Mouse (Mus musculus) thymus, postnatal 10 days (tissue): ENCODE results near the gene Samd4.
A peak's percentile ranks its signal among the peaks of the same experiment; 100 is the strongest.

ENCODE experiments used
- DNase-seq, 2 experiments: peaks; one replicate each; pipeline ENCODE4 v3.0.0; 2021; ENCODE audit warnings: low spot score in 2 of 2

Samd4 gene

DNA sequence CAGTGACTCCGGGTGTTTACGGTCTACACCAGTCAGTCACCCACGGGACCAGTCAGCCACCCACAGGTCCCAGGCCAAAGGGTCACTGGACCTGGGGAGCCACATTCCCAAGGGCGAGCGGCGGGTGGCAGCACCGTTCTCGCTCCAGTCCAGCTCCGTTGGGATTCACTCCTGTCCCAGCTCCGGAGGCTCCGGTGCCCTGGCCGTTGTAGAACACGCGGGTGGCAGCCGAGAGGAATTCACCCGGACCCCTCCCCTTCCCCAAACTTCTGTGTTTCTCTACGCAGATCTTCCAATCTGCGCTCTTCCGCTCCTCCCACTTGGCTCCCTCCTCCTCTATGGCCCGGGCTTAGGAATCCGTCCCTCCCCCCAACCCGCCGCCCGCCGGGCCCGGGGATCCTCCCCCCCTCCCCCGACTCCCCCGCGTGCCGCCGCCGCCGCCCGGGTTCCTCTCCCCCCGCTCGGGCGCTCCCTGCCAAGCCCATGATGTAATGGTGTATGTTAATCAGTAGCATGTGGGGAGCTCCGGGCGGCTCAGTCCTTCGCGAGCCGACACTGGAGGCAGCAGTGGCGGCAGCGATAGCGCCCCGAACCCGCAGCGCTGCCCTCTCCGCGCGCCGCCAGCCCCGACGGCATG is at the start of gene Samd4:
Samd4 (plus strand) TSS at position 424 of the 637 bp plus-strand sequence.
- DNase-seq = peak; percentile 5 to 11

DNA sequence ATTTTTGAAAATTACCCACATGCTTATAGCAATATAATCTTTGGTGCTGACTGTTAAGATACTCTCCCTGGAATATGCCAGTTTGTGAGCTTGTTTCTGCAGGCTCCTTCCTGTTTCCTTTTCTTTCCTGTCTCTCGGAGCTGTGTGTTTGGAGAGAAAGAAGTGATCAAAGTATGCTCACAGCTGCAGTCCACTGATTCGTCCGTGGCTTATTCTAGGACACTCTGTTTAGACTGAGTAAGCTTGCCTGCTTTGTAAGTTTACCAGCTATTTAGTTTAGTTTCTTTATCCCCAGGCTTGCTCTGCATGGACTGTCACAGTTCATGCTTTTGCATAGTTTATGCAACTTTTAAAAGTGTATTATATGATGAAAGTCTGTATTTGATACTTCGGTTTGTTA is 43.3 kb upstream of the Samd4 start:
- DNase-seq = no peak

DNA sequence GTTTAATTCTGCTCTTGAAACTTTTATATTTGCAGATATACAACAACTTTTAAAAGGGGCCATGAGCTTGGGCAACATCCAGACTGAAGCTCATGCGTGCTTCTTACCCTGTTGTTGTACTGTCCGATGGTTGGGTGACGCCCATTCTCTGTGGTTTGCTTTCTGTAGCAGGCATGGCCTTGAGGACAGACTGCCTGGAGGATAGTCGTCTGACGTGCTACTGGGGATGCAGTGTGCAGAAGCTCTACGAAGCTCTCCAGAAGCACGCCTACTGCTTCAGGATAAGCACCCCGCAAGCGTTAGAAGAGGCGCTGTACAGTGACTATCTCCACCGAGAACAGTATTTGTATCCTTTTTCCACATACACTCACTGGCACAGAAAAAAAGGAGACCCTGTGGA is 36.9 kb upstream of the Samd4 start:
- no peak for DNase-seq

DNA sequence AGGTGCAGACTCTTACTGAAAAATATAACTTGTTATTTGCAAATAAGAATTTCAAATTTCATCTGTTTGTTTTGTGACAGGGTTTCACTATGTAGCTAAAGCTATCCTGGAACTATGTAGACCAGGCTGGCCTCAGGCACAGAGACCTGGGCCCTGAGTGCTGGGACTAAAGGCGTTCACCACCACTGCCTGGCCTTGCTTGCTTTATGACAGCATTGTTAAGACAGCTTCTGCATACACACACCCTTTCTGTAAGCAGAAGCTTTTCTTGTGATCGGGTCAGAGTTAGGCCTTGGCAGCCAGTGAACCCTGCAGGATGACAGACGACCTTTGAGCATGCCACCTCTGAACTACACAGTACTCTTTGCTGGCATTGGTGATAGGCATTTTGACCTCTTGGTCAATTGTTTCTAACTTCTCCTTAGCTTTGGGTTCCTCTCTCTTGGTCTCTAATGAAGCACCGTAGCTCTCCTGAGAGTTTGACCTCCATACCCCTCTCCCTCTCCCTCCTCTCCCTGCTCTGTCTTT is 34.5 kb upstream of the Samd4 start:
- DNase-seq = no peak

DNA sequence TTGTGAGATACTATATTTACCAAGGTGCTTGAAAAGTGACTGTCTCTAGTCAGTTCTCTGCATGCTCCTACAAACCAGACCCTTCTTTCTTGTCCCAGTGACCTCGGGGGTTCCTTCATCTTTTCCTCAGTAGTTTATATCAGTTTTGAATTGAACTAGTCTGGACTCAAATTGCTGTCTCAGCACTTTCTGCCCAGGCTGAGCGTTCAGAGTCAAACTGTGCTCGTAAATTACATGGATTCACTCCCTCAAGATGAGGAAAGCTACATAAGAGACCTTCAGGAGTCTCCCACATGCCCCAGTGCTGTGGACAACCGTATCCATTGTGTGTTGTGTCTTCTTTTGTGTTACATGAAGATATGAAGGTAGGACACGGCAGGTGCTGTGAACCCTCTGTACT is 33.9 kb upstream of the Samd4 start:
- DNase-seq = no peak

DNA sequence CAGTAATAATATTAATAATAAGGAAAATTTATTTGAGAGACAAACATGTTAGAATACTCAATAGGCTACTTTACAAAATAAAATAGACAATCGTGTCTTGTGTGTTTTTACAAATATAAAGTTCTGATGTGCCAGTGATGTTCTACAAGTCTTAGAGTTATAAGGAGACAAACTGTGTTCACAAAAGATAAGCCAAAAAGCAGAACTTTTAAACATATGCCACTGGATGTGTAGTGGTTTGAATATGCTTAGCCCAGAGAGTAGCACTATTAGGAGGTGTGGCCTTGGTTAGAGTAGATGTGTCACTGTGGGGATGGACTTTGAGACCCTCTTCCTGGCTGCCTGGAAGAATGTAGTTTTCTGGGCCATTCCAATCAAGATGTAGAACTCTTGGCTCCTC is 32.9 kb upstream of the Samd4 start:
- no peak for DNase-seq

DNA sequence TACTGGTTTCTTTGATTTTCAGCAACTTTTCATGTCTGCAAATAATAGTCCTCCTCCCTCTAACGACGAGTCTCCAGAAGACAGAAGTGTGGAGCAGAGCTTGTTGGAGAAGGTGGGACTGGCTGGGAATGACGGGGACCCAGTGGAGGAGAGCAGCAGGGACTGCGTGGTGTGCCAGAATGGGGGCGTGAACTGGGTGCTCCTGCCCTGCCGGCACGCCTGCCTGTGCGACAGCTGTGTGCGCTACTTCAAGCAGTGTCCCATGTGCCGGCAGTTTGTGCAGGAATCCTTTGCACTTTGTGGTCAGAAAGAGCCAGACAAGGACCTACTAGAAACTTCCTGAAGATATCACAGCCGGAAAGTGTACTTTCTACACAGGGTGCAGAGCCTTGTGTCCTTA is 29.0 kb upstream of the Samd4 start:
- no peak for DNase-seq

DNA sequence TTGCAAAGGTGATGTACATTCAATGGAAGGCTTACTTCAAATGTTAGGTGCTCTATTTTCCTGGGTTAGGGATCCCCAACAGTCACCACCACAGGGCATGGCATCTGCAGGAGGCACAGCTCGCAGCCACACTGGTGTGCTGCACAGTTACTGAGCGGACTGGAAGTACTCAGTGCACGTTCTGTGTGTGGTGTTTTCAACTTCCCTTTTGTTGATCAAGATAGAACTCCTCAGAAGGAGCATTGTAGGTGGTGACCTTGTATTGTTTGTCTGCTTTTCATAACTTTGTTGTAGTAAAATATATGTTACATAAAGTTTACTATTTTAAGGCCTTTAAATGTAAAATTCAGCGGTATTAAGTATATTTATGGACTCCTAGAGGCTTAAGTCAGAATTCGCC is 19.7 kb upstream of the Samd4 start:
- no peak for DNase-seq

DNA sequence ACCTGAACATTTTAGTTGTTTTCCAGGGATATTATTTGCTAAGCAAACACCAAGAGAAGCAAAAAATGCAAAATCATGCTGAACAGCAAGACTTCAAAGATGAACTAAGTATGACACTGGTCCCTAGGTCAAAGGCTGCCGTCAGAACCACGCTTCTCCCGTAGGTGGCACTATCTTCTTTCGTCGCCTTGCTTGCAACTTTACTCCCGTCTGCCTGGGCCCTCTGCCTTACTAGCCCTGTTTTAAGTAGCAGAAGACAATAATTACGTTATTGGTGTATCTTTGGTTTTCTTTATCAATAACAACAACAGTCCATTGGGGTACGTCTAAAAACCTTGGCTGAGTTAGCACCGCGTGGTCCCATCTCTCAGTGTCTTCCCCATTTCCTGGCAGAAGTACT is 1.7 kb upstream of the Samd4 start:
- peak; percentile 25 to 61 for DNase-seq

DNA sequence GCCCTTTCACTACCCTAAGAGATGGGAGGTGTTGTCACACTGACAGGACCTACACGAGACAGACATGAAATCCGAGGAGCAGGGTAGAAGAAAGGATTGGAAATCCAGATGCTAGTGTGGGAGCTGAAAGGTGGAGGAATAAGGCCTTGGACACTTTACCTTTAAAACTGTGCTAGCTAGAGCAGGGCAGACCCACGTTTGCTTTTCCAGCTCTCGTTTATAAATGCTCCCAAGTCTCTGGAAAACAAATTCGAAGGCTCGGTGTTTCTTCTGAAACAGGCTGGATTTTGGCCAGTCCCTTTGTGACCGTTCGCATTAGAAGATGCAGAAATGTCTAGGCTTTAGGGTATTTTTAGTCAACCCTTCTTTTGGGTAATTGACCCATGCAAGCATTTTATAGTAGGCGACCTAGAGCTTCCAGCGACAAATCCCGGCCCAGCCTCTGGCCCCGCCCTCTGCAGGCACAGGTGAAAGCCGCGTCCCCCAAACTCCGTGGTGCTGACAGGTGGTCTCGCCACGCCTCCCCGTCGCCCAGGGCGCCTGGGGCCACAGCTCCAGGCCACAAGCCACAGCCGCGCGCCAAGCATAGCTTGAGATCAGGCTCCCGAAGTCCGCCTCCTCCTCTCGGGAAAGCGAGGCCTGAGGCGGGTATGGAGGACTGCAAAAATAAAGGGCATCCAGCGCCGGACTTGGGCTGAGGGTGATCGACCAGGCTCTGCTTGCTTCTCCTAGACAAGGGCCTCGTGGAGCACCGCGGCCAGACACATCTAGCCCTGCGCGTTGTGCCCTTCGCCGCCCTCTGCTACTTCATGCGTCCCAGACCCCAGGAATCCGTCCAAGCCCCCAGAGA is 848 bp upstream of the Samd4 start:
- no peak for DNase-seq

DNA sequence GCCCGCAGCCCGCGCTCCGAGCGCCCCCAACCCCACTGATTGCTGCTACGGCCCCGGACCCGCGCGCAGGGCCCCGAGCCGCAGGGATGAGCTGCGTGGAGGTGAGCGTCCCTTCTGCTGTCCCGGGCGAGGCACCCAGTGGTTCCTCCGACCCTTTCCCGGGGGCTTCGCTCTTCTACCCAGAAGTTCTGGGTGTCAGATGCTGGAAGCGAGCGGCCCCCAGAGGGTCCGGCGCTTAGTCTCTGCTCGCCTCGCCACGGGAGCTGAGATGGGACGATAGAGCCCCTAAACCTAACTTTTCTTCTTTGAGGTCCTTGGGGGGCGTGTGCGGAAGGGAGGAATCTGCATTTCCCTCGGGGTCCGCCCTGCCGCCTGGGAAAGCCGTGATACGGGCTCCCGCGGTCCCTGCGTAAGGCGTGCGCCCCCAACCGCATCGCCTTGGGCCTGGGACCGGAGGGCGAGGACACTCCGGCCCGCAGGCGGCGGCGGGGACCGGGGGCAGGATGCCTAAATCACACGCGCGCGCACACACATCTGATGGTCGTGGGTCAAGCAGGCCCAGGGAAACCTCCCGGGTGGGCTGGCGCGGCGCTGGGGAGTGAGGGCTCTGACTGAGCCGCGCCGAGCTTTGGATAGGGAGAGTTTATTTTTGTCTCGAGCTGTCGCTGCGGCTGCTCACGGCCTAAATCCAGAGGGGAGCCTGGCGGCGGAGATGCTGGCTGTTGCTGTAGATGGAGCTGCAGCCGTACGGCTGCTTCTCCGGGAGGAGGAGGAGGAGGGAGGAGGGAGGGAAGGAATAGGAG is 615 bp downstream of the Samd4 start:
- peak in 1 of 2 experiments; percentile 11 for DNase-seq

DNA sequence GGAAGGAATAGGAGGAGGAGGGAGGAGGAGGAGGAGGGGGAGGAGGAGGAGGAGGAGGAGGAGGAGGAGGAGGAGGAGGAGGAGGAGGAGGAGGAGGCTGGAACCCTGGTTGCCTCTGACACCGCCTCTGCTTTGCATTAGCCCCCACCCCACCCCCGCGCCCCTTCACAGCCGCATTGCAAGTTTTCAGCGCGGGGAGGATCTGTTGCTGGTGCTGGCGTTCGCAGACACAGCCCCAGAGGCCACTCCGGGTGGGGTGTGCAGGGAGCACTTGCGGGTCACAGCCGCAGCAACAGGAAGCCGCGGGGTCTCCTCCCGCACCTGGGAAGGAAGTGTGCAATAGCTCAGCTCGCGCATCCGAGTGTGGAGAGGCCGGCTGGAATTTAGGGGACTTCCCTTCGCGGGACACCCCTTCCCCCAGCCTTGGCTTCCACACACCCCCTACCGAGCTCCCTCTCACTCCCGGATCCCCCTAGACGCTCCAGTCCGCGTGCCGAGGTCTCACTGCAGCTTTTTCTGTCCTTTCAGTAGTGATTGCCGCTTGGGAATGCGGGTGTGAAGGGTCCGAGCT is 1.3 kb downstream of the Samd4 start:
- DNase-seq = peak; percentile 7 to 16

DNA sequence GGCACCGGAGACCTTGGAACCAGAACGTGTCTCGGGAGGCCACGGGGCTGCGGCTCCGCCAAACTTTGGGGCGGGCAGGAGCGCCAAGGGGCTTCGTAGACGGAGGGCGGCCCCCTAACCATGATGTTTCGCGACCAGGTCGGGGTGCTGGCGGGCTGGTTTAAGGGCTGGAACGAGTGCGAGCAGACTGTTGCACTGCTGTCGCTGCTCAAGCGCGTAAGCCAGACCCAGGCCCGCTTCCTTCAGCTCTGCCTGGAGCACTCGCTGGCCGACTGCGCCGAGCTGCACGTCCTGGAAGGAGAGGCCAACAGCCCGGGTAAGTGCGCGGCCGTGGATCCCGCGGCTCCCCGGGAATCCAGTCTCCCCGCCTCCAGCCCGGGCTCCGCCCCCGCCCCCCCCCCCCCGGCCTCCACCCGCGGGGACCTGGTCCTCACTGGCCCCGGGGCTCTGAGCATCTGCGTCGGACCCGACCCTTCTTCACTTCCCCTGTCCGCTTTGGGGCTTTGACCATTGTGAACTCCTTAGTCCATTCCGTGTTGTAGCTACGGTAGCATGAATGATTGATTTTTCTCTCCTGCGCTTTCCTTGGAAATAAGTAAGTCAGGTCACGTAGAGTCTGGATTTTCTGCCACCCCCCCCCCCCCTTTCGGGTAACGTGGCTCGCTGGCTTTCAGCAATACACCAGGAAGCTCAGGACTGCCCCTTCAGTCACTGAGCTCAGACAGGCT is 2.2 kb downstream of the Samd4 start:
- DNase-seq = peak; percentile 8 to 29

DNA sequence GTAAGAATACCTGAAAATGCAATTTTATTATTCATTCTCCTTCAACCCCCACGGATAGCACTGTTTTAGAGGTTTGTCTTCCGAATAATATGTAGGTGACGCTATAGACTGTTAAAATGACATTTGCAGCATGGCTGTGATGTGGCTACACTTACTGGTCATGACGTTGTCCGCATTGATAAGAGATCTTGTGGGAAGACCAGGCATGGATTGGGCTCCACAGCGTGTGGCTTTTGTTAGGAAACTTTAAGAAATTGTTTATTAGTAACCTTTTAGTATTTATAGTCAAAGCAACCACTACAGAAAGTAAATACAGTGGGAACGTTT is 2.7 kb downstream of the Samd4 start:
- DNase-seq = no peak

DNA sequence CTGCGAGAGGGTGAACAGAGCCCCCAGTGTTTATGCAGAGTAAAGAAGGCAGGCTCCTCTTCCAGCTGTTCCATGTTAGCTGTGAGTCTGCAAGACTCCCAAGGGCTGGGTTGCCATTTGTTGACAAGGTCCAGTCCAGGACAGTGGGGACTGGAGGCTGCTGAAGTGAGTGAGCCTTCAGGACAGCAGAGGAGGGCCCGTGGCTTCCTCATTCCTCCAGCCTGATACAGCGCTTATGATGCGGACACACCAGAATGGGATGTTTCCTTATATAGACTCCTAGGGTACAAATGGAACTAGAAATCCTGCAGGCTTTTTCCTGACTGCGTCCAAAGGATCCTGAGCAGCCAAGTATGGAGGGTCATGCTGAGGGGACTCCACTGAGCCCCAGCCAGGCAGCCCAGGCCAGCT is 3.2 kb downstream of the Samd4 start:
- no peak for DNase-seq

DNA sequence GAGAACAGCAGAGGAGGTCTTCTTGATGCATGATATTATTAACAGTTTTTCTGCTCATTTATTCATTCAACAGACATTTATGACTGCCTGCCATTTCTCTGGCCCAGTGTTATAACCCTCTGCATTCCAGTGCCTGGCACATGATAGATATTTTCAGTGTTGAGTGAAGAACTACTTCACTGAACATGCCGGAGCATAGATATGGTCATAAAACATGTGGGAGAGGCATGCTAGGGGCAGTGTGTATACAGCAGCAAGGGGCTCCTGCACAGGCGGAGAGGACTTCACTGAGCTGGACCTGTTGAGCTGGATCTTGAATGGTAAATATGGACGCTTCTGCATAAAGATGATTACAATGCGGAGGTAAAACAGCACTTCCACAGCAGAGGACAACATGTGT is 6.4 kb downstream of the Samd4 start:
- DNase-seq = no peak

DNA sequence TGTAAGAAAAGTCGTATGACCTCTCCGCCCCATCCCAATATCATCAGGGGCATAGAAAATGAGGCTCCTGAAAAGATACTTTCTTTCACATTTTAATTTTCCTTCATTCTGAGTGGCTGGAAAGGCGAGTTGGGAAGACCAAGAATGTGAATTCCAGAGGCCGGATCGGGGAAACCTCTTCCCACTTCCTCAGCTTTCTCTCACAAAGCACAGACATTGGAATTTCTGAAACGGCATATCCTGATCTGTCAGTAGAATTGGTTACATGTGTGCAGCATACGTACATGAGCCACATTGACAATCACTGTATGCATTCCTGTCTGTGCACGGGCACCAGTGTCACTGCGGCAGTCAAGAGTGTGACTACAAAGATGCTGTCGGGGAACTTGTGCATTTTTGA is 11.3 kb downstream of the Samd4 start:
- no peak for DNase-seq

DNA sequence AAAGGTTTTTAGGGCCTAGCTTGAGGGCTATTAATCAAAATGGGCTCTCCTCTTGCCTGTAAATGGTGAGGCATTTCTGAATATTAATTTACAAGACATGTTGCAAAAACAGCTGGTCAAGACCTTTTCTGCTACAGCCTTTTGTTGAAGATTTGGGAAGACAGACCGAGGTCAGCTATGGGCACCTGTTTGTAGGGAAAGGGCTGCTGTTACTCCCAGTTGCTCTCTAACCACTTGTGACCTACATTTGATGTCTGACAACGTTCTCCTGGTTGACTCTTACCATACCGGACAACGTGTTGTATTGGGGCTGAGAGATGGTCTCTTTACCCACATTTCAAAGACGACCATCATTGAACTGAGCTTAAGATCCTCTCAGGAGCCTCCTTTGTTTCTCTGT is 15.3 kb downstream of the Samd4 start:
- no peak for DNase-seq

DNA sequence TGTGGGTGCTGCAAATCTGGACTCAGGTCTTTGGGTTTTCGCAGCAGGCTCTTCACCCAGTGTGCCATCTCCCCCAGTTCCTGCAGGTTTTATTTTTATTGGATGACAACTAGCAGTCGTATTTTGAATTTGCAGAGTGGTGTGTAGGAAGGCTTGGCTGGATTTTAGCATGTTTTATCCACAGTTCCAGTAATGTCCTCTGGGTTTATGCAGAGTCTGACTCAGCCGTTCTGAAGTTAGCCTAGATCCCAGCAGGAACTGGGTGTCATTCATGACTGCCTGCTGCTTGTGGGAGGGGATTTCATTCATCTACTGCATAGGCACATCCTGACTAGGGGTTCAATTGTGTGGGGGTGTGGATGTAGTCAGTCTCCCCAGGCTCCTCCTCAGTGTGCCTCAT is 16.0 kb downstream of the Samd4 start:
- DNase-seq = no peak

DNA sequence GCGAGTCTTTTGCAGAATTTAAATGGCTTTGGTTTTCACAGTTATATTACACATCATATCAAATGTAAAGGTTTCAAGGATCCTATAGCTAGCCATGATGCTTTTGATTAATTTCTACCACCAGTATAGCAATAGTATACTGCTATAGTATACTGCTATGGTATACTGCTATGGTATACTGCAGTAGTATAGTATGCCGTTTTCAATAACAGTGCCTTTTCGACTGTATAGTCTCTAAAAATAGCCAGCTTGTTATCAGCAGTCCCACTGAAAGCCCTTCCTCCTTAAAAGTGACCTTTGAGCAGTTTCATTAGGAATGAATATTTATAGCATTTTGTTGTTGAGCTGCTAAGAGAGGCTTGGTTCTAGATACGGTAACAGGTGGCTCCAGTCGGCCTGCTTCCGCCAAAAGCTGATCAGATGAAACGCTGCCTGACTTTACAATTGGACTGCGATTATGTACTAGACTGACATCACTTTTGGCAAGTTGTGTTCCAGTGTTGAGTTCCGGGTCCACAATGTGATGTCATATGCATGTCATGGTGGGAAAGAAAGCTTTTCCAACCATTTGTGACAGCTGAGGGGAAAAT is 19.9 kb downstream of the Samd4 start:
- no peak for DNase-seq

DNA sequence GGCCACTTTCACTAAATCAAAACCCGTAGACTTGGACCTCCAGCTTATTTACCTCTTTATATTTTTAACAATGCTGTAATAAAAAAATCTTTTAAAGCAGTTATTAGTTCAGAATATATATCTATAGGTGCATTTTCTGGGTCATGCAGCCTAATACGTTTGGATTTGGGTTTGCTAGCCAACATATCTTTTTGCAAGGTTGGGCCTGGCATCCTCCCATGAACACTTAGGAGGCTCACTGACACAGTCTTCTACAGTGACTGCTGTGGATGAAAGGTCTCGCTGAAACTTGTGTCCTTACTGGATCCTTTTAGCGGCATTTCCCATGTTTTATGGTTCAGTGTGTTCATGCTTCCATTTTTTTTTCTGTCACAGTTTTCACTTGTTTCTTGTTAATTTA is 21.6 kb downstream of the Samd4 start:
- no peak for DNase-seq
